Mouse (Mus musculus): ENCODE measurements around the gene Slc5a11. TPM values are rescaled to one million over a fixed set of nuclear protein-coding genes. Genes with fewer than 3 reads are reported as not detected.
A peak's percentile ranks its signal among the peaks of the same experiment; 100 is the strongest.

The Slc5a11 gene
- total and polyA plus RNA-seq, 2 experiments from 2014 or later = 0.17 to 0.29 TPM

GRCm38 (mm10) chr7:123211461-123211860, 3.1 kb upstream of the Slc5a11 start:
- H3K27me3 ChIP-seq (ENCODE audit: insufficient read depth, low read length) = no peaks in the 10 kb centered on the region
- no peak overlapping the region for H3K4me2 ChIP-seq (ENCODE audit: low read depth)
- no peak overlapping the region for H3K4me3 ChIP-seq (ENCODE audit: low read depth, low read length)
- no peak for TF ChIP-seq CTCF (IDR thresholded peaks at IDR 0.05; ENCODE audit: low read depth)
- H3K4me1 ChIP-seq (ENCODE audit: insufficient read depth) = no peaks in the 10 kb centered on the region
- 48% methylated on average over 5 of the region's 5 CpGs for WGBS
- H3K9ac ChIP-seq = no peak overlapping the region
- H3K9me3 ChIP-seq (ENCODE audit: low read length) = no peaks in the 10 kb centered on the region
- H3K27ac ChIP-seq (ENCODE audit: low read depth, low read length) = no peak overlapping the region
- no peaks in the 10 kb centered on the region for H3K36me3 ChIP-seq (ENCODE audit: insufficient read depth)
- DNase-seq (no peak), ATAC-seq (no peak)

GRCm38 (mm10) chr7:123212316-123212715, 2.3 kb upstream of the Slc5a11 start:
- Histone ChIP-seq H3K27me3 (ENCODE audit: insufficient read depth, low read length) (no peaks in the 10 kb centered on the region), H3K9ac (no peak overlapping the region), H3K4me1 (ENCODE audit: insufficient read depth) (no peaks in the 10 kb centered on the region), H3K9me3 (ENCODE audit: low read length) (no peaks in the 10 kb centered on the region), H3K4me3 (ENCODE audit: low read depth, low read length) (no peak overlapping the region), H3K27ac (ENCODE audit: low read depth, low read length) (no peak overlapping the region), H3K4me2 (ENCODE audit: low read depth) (no peak overlapping the region), H3K36me3 (ENCODE audit: insufficient read depth) (no peaks in the 10 kb centered on the region)
- DNase-seq (no peak), ATAC-seq (no peak)
- WGBS = 85% methylated on average over 5 of the region's 5 CpGs
- TF ChIP-seq CTCF (IDR thresholded peaks at IDR 0.05; ENCODE audit: low read depth) = no peak

DNA sequence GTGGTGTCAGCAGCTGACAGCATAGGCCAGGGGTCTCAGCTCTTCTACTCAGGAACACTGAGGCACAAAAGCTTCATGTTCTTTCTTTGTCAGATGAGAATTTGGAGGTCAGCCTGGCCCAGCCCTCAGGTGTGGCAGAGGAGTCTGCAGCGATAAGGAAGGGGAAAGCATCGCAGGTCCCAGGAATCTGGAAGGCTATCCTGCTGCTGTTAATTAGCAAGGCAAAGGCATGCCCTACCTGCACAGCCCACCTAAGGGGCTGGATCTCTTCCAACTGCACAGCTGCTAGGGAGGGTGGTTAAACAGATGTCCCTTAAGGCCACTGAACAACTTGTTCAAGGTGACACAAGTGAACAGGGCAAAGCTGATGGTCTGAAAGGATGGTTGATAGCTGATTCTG, 558 bp downstream of the Slc5a11 start:
- Histone ChIP-seq H3K4me1 (ENCODE audit: insufficient read depth) (no peaks in the 10 kb centered on the region), H3K36me3 (ENCODE audit: insufficient read depth) (no peaks in the 10 kb centered on the region), H3K4me3 (ENCODE audit: low read depth, low read length) (no peak overlapping the region), H3K9me3 (ENCODE audit: low read length) (no peaks in the 10 kb centered on the region), H3K27ac (ENCODE audit: low read depth, low read length) (no peak overlapping the region), H3K4me2 (ENCODE audit: low read depth) (no peak overlapping the region), H3K27me3 (ENCODE audit: insufficient read depth, low read length) (no peaks in the 10 kb centered on the region), H3K9ac (no peak overlapping the region)
- 66% methylated on average over 2 of the region's 2 CpGs for WGBS
- TF ChIP-seq CTCF (IDR thresholded peaks at IDR 0.05; ENCODE audit: low read depth) = no peak
- DNase-seq (no peak), ATAC-seq (no peak)

DNA sequence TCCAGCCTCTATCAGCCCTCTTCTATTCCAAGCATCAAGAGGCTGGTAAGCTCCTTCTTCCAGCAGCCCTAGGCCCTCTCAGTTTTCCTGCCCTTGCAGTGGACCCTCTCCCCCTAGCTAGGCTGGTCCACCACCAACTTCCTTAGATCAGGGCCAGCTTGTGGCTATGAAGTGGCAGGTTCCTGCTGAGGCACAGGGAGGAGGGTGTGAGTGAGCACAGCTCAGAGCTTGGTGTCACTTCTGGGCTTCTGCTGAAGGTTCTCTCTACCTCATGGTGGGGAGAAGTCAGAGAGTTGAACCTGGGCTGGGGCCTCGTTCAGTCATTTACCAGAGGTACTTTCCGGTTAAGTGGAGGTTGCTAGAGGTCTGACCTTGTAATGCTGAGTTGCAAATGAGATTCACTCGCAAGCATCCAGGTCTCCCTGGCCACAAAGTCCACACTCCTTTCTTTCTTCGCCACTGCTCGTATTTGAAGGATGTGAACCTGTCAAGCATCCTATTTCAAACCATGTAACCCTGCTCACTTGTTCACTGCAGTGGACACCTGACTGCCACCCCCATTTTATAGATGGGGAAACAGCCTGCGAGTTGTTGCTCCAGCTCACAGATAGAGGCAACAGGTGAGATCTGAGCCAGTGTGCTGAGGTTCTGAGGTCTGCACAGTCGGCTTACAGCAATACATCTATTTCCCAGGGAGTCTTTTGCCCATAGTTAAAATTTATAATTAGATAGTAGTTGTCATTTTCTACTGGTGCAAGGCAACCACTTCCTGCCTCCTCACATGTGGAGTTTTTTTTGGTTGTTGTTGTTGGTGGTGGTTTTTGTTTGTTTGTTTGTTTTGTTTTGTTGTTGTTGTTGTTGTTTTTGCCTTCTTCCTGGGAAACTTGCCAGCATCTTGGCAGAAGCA, 3.1 kb downstream of the Slc5a11 start:
- no peaks in the 10 kb centered on the region for H3K9me3 ChIP-seq (ENCODE audit: low read length)
- no peaks in the 10 kb centered on the region for H3K36me3 ChIP-seq (ENCODE audit: insufficient read depth)
- no peaks in the 10 kb centered on the region for H3K27me3 ChIP-seq (ENCODE audit: insufficient read depth, low read length)
- WGBS = 81% methylated on average over 7 of the region's 7 CpGs
- DNase-seq = no peak
- H3K4me1 ChIP-seq (ENCODE audit: insufficient read depth) = no peaks in the 10 kb centered on the region
- no peak overlapping the region for H3K4me3 ChIP-seq (ENCODE audit: low read depth, low read length)
- H3K27ac ChIP-seq (ENCODE audit: low read depth, low read length) = no peak overlapping the region
- ATAC-seq = no peak
- no peak overlapping the region for H3K9ac ChIP-seq
- no peak for TF ChIP-seq CTCF (IDR thresholded peaks at IDR 0.05; ENCODE audit: low read depth)
- H3K4me2 ChIP-seq (ENCODE audit: low read depth) = no peak overlapping the region

DNA sequence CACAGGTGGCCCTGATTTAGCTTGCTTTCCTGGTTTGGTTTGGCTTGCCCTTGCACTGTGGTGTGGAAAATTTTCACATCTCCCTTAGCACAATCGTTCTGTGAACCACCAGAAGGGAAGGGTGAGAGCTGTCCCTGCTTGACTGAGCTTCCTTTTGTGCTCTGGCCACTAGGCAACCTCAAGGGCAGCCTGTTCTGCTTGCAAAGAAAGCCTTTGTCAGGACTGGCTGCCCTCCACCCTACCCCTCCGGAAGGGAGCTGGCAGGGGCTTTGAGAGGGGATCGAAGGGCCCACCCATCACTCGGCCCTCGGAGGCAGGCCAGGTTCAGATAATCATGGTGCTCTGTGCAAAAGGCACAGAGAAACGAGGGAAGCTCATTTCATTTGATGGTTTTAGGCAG, 4.0 kb downstream of the Slc5a11 start:
- Histone ChIP-seq H3K4me3 (ENCODE audit: low read depth, low read length) (no peak overlapping the region), H3K4me1 (ENCODE audit: insufficient read depth) (no peaks in the 10 kb centered on the region), H3K27ac (ENCODE audit: low read depth, low read length) (no peak overlapping the region), H3K9me3 (ENCODE audit: low read length) (no peaks in the 10 kb centered on the region), H3K4me2 (ENCODE audit: low read depth) (no peak overlapping the region), H3K36me3 (ENCODE audit: insufficient read depth) (no peaks in the 10 kb centered on the region), H3K9ac (no peak overlapping the region), H3K27me3 (ENCODE audit: insufficient read depth, low read length) (no peaks in the 10 kb centered on the region)
- ATAC-seq (peak; percentile 78), DNase-seq (no peak)
- no peak for TF ChIP-seq CTCF (IDR thresholded peaks at IDR 0.05; ENCODE audit: low read depth)
- WGBS = 21% methylated on average over 6 of the region's 6 CpGs

DNA sequence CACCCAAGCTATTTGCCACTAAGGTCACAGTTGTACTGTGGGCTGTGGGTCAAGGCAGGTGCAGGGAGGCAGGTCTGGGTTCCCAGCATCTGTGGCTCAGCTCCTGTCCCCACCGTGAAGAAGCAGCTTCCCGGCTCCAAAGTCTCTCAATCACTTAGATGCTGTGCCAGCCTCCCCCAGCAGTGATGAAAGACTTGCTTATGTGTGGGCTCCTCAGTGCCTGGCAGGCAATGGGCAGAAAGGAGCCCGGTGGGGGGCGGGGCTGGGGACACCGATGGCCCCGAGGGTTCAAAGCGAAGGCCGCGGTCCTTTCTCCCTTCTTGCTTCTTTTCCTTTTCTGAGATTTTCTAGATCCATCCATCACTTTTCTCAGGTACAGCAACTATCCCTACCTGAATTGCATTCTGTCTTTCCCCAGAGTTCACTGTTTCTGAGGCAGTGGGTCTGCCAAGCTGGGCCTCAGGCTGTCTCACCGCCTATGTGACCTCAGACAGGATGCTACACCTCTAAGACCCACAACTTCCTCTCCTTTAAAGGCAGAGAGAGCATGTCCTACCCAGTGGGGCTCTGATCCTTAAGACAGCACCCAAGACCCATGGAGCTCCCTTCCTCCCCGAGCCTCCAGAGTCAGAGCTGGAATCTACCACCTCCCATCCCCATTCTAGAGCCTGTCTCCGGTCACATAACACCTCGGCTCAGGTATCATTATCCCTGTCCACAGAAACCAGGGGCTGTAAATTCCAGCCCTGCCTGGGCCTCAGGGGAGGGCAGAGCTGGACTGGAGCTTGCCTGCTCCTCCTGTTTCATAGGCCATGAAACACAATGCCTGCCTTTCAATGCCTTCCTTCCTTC, 5.4 kb downstream of the Slc5a11 start:
- no peak overlapping the region for H3K4me2 ChIP-seq (ENCODE audit: low read depth)
- H3K27ac ChIP-seq (ENCODE audit: low read depth, low read length) = no peak overlapping the region
- no peaks in the 10 kb centered on the region for H3K9me3 ChIP-seq (ENCODE audit: low read length)
- no peak overlapping the region for H3K4me3 ChIP-seq (ENCODE audit: low read depth, low read length)
- DNase-seq (no peak), ATAC-seq (no peak)
- no peak overlapping the region for H3K9ac ChIP-seq
- no peak for TF ChIP-seq CTCF (IDR thresholded peaks at IDR 0.05; ENCODE audit: low read depth)
- H3K4me1 ChIP-seq (ENCODE audit: insufficient read depth) = no peaks in the 10 kb centered on the region
- no peaks in the 10 kb centered on the region for H3K27me3 ChIP-seq (ENCODE audit: insufficient read depth, low read length)
- WGBS = 74% methylated on average over 13 of the region's 13 CpGs
- no peaks in the 10 kb centered on the region for H3K36me3 ChIP-seq (ENCODE audit: insufficient read depth)

- Histone ChIP-seq H3K27ac (ENCODE audit: low read depth, low read length) (no peak overlapping the region), H3K36me3 (ENCODE audit: insufficient read depth) (no peaks in the 10 kb centered on the region), H3K4me2 (ENCODE audit: low read depth) (no peak overlapping the region), H3K4me1 (ENCODE audit: insufficient read depth) (no peaks in the 10 kb centered on the region), H3K9me3 (ENCODE audit: low read length) (no peaks in the 10 kb centered on the region), H3K9ac (no peak overlapping the region), H3K4me3 (ENCODE audit: low read depth, low read length) (no peak overlapping the region), H3K27me3 (ENCODE audit: insufficient read depth, low read length) (no peaks in the 10 kb centered on the region)
- 64% methylated on average over 2 of the region's 2 CpGs for WGBS
- TF ChIP-seq CTCF (IDR thresholded peaks at IDR 0.05; ENCODE audit: low read depth) = no peak
- DNase-seq = no peak
- no peak for ATAC-seq
These were observed 6.0 kb downstream of the Slc5a11 start for GRCm38 (mm10) chr7:123220633-123220942.
